Mouse (Mus musculus) embryonic facial prominence, embryonic 11.5 days (tissue): Measurements from ENCODE around the gene Gm20716. TPM values are rescaled to one million over a fixed set of nuclear protein-coding genes. Genes with fewer than 3 reads are reported as not detected.

Experiments used
- ATAC-seq: fragments of 200-750 bp; cut with Nextera tagmentation; replicated peaks from 2 replicates; pipeline ENCODE4 v1.8.0; 2017; ENCODE audit warnings: low read depth; ENCODE audit not compliant: insufficient number of reproducible peaks, low FRiP score, low TSS enrichment
- DNase-seq: peaks from one replicate; pipeline ENCODE4 v3.0.0-alpha.2; 2015; ENCODE audit warnings: low spot score
- H3K27ac ChIP-seq: fragments of 300-500 bp; sonication (generic); replicated peaks from 2 replicates; pipeline ENCODE4 v1.5.1; 2014; ENCODE audit warnings: mild to moderate bottlenecking, low read depth, low read length, control low read depth
- H3K27me3 ChIP-seq: fragments of 300-500 bp; sonication (generic); 2 replicates; pipeline ENCODE4 v1.6.1; 2014; ENCODE audit warnings: mild to moderate bottlenecking, low read length, moderate library complexity, mixed read lengths; ENCODE audit not compliant: control insufficient read depth, insufficient read depth
- H3K36me3 ChIP-seq: fragments of 300-500 bp; sonication (generic); replicated peaks from 2 replicates; pipeline ENCODE4 v1.6.1; 2014; ENCODE audit warnings: low read depth, mild to moderate bottlenecking, low read length, moderate library complexity, mixed read lengths; ENCODE audit not compliant: control insufficient read depth, insufficient read depth
- H3K4me1 ChIP-seq: fragments of 300-500 bp; sonication (generic); 2 replicates; pipeline ENCODE4 v1.6.1; 2014; ENCODE audit warnings: low read length, mixed read lengths; ENCODE audit not compliant: control insufficient read depth, insufficient read depth
- H3K4me2 ChIP-seq: fragments of 300-500 bp; sonication (generic); 2 replicates; pipeline ENCODE4 v1.6.1; 2014; ENCODE audit warnings: low read depth, mild to moderate bottlenecking, control low read depth, low read length, moderate library complexity
- H3K4me3 ChIP-seq: fragments of 300-500 bp; sonication (generic); 2 replicates; pipeline ENCODE4 v1.5.1; 2014; ENCODE audit warnings: low read depth, low read length, control low read depth
- H3K9ac ChIP-seq: fragments of 300-500 bp; sonication (generic); replicated peaks from 2 replicates; pipeline ENCODE4 v1.6.1; 2014; ENCODE audit warnings: mild to moderate bottlenecking, control low read depth, low read length
- H3K9me3 ChIP-seq: fragments of 300-500 bp; sonication (generic); replicated peaks from 2 replicates; pipeline ENCODE4 v1.6.1; 2016; ENCODE audit warnings: mild to moderate bottlenecking, low read length, inconsistent platforms, mixed read lengths; ENCODE audit not compliant: control insufficient read depth
- WGBS: fragments of 180-500 bp; shearing (Covaris S2); extraction: QIAGEN DNeasy Blood & Tissue Kit; methylation state at CpG from one replicate; pipeline ENCODE4 v1.1.7; 2014; 5-methylcytosine and 5-hydroxymethylcytosine counted together
- polyA plus RNA-seq: library from polyadenylated mRNA; unstranded; fragments of >200 nt; fragmentation: Nextera tagmentation; extraction: Ambion mirVana; gene quantifications from 2 replicates; pipeline ENCODE4 v1.2.1, GENCODE M21; 2014

Gm20716 gene
- polyA plus RNA-seq, 1 experiment from 2014 or later = 27.2 TPM

- H3K4me2 ChIP-seq = no peak overlapping the region
- no peaks in the 10 kb centered on the region for H3K4me1 ChIP-seq
- H3K9me3 ChIP-seq = no peaks in the 10 kb centered on the region
- ATAC-seq (no peak), DNase-seq (no peak)
- no peak overlapping the region for H3K9ac ChIP-seq
- no peaks in the 10 kb centered on the region for H3K36me3 ChIP-seq
- H3K4me3 ChIP-seq = no peak overlapping the region
- 87% methylated on average over 3 of the region's 3 CpGs for WGBS
- no peaks in the 10 kb centered on the region for H3K27me3 ChIP-seq
- H3K27ac ChIP-seq = no peak overlapping the region
Measured at GRCm38 (mm10) chr2:168256506-168256905, 26.3 kb upstream of the Gm20716 start.

GRCm38 (mm10) chr2:168253822-168254221 is 23.7 kb upstream of the Gm20716 start:
- Histone ChIP-seq H3K36me3 (no peaks in the 10 kb centered on the region), H3K4me1 (no peaks in the 10 kb centered on the region), H3K4me3 (no peak overlapping the region), H3K27ac (no peak overlapping the region), H3K27me3 (no peaks in the 10 kb centered on the region), H3K9me3 (no peaks in the 10 kb centered on the region), H3K4me2 (no peak overlapping the region), H3K9ac (no peak overlapping the region)
- WGBS = 66% methylated on average over 7 of the region's 7 CpGs
- DNase-seq (no peak), ATAC-seq (no peak)

- DNase-seq (peak; percentile 85), ATAC-seq (peak; percentile 20; the same call in 1 of the 2 replicates)
- no peaks in the 10 kb centered on the region for H3K4me1 ChIP-seq
- no peak overlapping the region for H3K4me3 ChIP-seq
- H3K9ac ChIP-seq = no peak overlapping the region
- H3K4me2 ChIP-seq = peak overlapping the region; percentile 10; the same call in 1 of the 2 replicates
- no peaks in the 10 kb centered on the region for H3K9me3 ChIP-seq
- no peak overlapping the region for H3K27ac ChIP-seq
- no peaks in the 10 kb centered on the region for H3K36me3 ChIP-seq
- H3K27me3 ChIP-seq = no peaks in the 10 kb centered on the region
- 15% methylated on average over 16 of the region's 16 CpGs for WGBS
Measured at GRCm38 (mm10) chr2:168252639-168253292, 22.6 kb upstream of the Gm20716 start.

GRCm38 (mm10) chr2:168250270-168250669 is 20.1 kb upstream of the Gm20716 start:
- H3K9me3 ChIP-seq = no peaks in the 10 kb centered on the region
- H3K4me3 ChIP-seq = no peak overlapping the region
- ATAC-seq (peak; percentile 36; the same call in 1 of the 2 replicates), DNase-seq (peak; percentile 91)
- no peak overlapping the region for H3K4me2 ChIP-seq
- no peaks in the 10 kb centered on the region for H3K36me3 ChIP-seq
- 17% methylated on average over 8 of the region's 8 CpGs for WGBS
- no peaks in the 10 kb centered on the region for H3K27me3 ChIP-seq
- no peak overlapping the region for H3K27ac ChIP-seq
- no peaks in the 10 kb centered on the region for H3K4me1 ChIP-seq
- H3K9ac ChIP-seq = no peak overlapping the region

GRCm38 (mm10) chr2:168248856-168249245 is 18.7 kb upstream of the Gm20716 start:
- DNase-seq = peak; percentile 58
- ATAC-seq = no peak
- WGBS = 8% methylated on average over 2 of the region's 2 CpGs

GRCm38 (mm10) chr2:168248167-168248855 is 18.1 kb upstream of the Gm20716 start:
- no peak overlapping the region for H3K27ac ChIP-seq
- H3K4me3 ChIP-seq = no peak overlapping the region
- no peaks in the 10 kb centered on the region for H3K27me3 ChIP-seq
- no peak overlapping the region for H3K4me2 ChIP-seq
- H3K36me3 ChIP-seq = no peaks in the 10 kb centered on the region
- DNase-seq (no peak), ATAC-seq (no peak)
- H3K9ac ChIP-seq = no peak overlapping the region
- no peaks in the 10 kb centered on the region for H3K4me1 ChIP-seq
- 67% methylated on average over 8 of the region's 8 CpGs for WGBS
- H3K9me3 ChIP-seq = no peaks in the 10 kb centered on the region

More at GRCm38 (mm10) chr2:168248856-168249245, 18.7 kb upstream of the Gm20716 start:
- H3K27me3 ChIP-seq = no peaks in the 10 kb centered on the region
- no peaks in the 10 kb centered on the region for H3K4me1 ChIP-seq
- no peak overlapping the region for H3K27ac ChIP-seq
- H3K9me3 ChIP-seq = no peaks in the 10 kb centered on the region
- no peaks in the 10 kb centered on the region for H3K36me3 ChIP-seq
- no peak overlapping the region for H3K4me3 ChIP-seq
- H3K9ac ChIP-seq = no peak overlapping the region
- no peak overlapping the region for H3K4me2 ChIP-seq

- ATAC-seq = no peak
- no peaks in the 10 kb centered on the region for H3K36me3 ChIP-seq
- no peaks in the 10 kb centered on the region for H3K4me1 ChIP-seq
- no peak overlapping the region for H3K4me3 ChIP-seq
- no peak overlapping the region for H3K27ac ChIP-seq
- WGBS = 34% methylated on average over 8 of the region's 8 CpGs
- no peak overlapping the region for H3K9ac ChIP-seq
- DNase-seq = no peak
- H3K4me2 ChIP-seq = no peak overlapping the region
- no peaks in the 10 kb centered on the region for H3K9me3 ChIP-seq
- H3K27me3 ChIP-seq = no peaks in the 10 kb centered on the region
Measured at GRCm38 (mm10) chr2:168245571-168245970, 15.4 kb upstream of the Gm20716 start.

GRCm38 (mm10) chr2:168243278-168243677 is 13.1 kb upstream of the Gm20716 start:
- H3K4me2 ChIP-seq = no peak overlapping the region
- ATAC-seq = no peak
- no peak overlapping the region for H3K9ac ChIP-seq
- WGBS = 76% methylated on average over 4 of the region's 4 CpGs
- no peaks in the 10 kb centered on the region for H3K27me3 ChIP-seq
- no peak for DNase-seq
- H3K36me3 ChIP-seq = no peaks in the 10 kb centered on the region
- H3K9me3 ChIP-seq = no peaks in the 10 kb centered on the region
- H3K27ac ChIP-seq = no peak overlapping the region
- no peaks in the 10 kb centered on the region for H3K4me1 ChIP-seq
- no peak overlapping the region for H3K4me3 ChIP-seq
